Mouse (Mus musculus) fat pad, adult 2 months (tissue): Measurements from ENCODE around the gene Mapkbp1.

Source experiments
- DNase-seq: peaks from one replicate; pipeline ENCODE4 v3.0.0-alpha.2; 2011; ENCODE audit warnings: low read depth, low spot score; ENCODE audit errors: extremely low read depth

The Mapkbp1 gene

GRCm38 (mm10) chr2:119972537-119972879, at the start of gene Mapkbp1:
Mapkbp1 (plus strand) TSS chr2:119972699.
- no peak for DNase-seq

DNA sequence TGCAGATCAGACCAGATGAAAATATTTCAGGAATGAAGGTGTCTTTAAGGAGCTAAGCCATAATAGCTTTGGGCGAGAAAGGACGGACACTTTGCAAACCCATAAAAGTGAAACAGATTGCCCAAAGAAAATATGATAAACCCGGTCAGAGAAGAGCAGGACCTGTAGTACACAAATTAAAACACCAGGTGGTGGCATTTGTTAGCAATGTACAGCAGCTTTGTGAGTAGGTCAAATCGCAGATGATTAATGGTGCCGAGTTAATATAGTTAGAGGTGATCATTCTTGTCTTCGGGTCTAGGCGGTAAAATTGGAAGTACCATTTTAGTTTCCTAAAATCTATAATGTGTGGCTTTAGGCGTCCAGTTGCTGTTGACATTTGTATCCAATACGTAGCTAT, 1.9 kb upstream of the Mapkbp1 start:
- DNase-seq, result no peak

DNA sequence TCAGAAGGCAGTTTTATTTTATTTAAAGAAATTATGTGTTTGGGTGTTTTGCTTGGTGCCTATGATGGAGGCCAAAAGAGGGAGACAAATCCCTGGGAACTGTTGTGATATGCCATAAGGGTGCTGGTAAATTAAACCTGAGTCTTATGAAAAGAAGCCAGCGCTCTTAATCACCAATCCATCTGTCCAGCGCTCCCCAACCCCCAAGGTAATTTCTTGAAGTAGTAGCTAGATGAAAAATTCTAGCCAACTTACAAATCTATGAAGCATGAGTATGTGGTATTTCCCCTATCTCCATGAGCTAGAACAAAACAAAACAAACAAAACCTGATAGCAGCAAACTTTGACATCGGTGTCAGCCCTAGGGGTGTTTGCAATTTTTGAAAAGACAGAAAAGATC, 1.2 kb upstream of the Mapkbp1 start:
- DNase-seq, result no peak

DNA sequence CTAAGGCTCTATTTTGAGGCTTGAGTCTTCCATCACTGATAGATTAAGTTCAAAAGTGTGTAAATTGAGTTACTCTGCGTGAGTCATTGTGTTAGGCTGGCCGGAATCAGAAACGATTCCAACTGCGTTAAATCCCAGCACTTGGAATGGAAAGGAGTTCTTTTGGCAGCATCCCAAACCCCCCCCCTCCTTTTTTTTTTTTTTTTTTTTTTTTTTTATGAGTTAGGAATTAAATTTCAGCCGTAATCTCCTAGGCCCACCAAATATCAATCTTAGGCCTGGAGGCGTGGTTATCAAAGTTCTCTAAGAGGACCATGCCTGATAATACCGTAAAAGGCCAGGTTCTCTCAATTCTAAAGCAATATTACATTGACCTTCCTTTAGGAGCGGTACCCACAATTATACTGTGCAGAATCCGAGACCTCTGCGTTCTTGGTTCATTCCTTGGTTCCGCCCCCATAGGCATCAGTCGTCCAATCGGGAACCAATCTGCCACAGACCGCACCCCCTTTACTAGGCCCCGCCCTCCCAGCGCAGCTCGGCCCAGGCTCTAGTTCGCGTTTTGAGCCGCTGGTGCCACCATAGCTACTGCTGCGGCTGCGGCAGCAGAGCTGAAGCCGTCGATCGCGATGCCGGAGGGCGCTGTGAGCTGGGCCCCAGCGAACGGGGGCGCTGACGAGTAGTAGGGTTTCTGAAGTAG, 512 bp upstream of the Mapkbp1 start:
- peak; percentile 55 for DNase-seq

GRCm38 (mm10) chr2:119980343-119980986, 8.0 kb downstream of the Mapkbp1 start:
- no peak for DNase-seq

DNA sequence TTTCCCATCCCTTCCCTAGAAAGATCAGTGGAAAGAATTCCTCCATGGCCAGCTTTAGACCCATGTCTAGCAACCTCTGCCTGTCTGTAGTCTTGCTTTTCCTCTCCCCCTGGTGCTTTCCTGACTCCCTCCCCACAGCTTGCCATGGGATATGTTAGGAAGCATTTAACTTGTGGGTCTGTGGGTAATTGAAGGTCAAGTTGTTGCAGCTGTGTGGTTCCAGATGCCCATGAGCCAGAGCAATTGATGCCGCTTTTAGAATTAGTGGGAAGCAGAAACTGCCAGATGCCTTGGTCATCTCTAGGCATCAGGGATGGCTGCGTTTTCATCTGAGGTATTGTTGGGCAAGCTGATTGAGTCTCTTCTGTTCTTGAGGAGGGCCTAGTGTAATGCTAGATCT, 9.1 kb downstream of the Mapkbp1 start:
- DNase-seq, result no peak

DNA sequence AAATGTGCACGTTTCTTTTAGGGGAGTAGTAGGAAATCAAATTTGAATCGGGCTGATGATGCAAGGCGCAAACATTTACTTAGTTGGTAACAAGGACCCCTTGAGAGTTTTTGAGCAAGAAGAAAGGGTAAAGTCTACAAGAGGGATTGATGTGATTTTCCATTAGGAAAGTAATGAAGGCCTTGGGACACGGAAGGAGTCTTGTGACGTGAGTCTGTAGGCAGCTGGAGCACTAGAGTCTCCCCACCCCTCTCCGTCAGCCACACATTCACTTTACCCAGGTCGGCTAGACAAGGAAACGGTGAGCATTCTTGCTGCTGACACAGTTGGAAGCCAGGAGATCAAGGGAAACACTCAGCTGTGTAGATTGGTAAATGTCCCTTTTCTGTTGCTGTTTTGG, 13.4 kb downstream of the Mapkbp1 start:
- DNase-seq, result no peak

DNA sequence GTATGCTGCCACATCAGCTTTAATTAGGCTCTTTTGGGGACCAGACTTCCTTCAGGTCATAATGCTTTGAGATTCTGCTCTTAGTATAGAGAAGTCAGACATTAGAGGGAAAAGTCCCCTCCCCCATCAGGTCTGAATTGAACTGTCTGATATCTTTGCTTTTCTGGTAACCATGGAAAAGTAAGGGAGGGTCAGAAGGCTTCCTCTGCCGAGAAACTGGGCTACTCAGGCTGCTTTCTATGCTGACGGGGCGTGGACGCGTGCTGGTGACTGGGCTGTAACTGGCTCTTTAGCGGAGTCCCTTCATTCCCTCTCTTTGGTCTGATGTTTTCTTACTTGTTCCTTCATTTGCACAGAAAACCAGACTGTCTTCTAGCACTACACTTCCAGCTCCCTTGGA, 13.9 kb downstream of the Mapkbp1 start:
- no peak for DNase-seq

DNA sequence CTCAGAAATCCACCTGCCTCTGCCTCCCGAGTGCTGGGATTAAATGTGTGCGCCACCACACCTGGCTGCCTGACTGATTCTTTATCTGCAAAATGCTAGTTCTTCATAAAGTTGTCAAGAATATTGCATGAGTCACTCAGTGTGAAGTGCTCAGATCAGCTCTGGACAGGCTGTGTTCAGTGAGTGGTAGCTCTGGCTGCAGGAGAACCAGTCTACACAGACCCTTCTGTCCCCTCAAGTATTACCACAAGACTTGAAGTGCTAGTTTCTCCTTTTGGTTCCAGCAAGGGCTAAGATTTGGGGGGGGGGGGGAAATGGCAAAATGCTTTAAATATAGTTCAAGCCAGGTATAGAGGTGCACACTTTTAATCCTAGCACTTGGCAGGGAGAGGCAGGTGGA, 14.9 kb downstream of the Mapkbp1 start:
- no peak for DNase-seq

DNA sequence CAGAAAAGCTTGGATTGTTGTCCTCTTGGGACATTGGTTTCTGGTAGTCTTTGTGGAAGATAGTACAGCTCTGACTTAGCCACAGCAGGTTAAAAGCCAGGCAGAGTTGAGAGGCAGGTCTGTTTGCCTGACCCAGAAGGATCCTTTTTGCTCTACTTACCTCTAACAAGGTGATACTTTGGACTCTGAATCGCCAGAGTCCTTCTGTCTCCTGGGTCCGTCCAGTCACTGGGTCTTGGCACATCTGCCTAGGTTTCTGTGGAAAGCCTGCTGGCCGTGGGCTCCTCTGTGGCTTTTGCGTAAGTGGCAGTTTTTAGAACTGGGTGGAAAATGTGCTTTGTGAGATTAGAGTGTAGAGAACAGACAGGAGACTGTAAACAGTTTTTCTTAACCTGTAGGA, 16.5 kb downstream of the Mapkbp1 start:
- DNase-seq, result no peak

- DNase-seq, result no peak
These were observed 18.4 kb downstream of the Mapkbp1 start for GRCm38 (mm10) chr2:119990881-119991280.

GRCm38 (mm10) chr2:119992349-119992748, 19.9 kb downstream of the Mapkbp1 start:
- DNase-seq, result peak; percentile 55

GRCm38 (mm10) chr2:119993515-119993914, 21.0 kb downstream of the Mapkbp1 start:
- DNase-seq, result no peak

DNA sequence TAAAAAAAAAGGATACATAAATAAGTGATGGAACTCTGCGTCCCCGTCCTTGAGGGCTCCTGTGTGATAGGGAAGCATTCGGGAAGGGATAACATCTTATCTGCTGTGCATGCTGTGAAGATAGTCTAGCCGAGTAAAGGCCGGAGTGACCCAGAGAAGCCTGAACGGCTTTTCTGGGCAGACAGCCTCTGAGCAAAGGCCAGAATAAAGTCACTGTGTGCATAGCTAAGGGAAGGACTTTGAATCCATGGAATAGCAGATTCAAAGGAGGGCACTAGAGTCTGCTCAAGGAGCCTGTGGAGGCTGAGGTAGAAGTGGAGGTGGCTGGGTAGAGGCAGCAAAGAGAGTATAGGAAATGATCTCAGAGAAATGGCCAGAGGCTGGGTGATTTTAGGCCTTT, 22.3 kb downstream of the Mapkbp1 start:
- no peak for DNase-seq

- DNase-seq, result peak; percentile 68
These were observed 23.1 kb downstream of the Mapkbp1 start for GRCm38 (mm10) chr2:119995391-119996281.

- no peak for DNase-seq
These were observed 24.9 kb downstream of the Mapkbp1 start for GRCm38 (mm10) chr2:119997354-119997753.

GRCm38 (mm10) chr2:119999731-120000130, 27.2 kb downstream of the Mapkbp1 start:
- DNase-seq, result no peak

GRCm38 (mm10) chr2:120000882-120001584, 28.5 kb downstream of the Mapkbp1 start:
- DNase-seq, result no peak

DNA sequence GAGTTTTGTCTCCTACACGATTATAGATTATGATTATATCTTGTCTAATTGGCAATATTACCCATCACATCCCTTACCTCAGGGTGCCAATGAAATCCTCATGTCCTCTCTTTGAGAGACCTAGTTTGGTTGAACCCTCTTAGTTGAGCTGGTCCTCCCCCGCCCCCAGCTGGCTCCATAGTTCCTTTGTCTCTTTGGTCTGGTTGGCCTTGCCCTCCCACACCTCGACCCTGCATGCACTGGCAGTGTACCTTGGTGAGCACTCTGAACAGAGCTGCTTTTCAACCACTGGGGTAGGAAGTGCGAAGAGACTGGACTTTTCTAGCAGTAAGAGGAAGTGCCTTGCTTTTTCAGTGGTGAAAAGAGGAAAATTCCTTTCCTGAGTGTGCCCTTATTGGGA, 29.5 kb downstream of the Mapkbp1 start:
- no peak for DNase-seq

GRCm38 (mm10) chr2:120003970-120004369, 31.5 kb downstream of the Mapkbp1 start:
- DNase-seq, result no peak

DNA sequence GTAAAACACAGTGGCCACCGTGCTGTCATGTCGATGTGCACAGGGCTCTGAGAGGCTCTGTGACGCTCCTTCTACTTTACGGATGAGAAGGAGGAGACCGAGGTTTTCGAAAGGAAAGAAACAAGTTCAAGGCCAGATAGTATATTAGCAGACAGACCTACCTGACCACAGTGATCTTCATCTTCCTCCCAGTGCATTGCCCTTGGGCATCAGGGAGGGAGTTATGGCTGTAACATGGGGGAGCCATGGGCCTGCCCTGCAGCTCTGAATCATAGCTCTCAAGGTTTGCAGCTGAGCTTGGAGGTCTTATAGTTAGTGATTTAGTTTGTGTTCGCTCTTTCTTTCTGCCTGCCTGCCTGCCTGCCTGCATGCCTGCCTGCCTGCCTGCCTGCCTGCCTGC, 34.2 kb downstream of the Mapkbp1 start:
- DNase-seq, result no peak
